Mouse (Mus musculus) inflammation-experienced regulatory T-cells, adult 6 months (primary cell): ENCODE data around the gene Clec2i. TPM values are rescaled to one million over a fixed set of nuclear protein-coding genes. Genes with fewer than 3 reads are reported as not detected.
"Not testable (repeated sequence)": the region's sequence is repeated elsewhere in the genome, so short reads cannot be mapped to it uniquely, and the experiment has no call there.

ENCODE experiments used
- ATAC-seq: one replicate; pipeline ENCODE4 v1.8.0; 2017
- polyA plus RNA-seq, 3 experiments: library from polyadenylated mRNA; unstranded; fragments of 100-300 nt; shearing (Covaris generic); gene quantifications; one replicate each; pipeline ENCODE4 v1.2.1; 2017

Clec2i gene
- polyA plus RNA-seq, 3 experiments from 2014 or later = 70.5 to 91.7 (median 73.9) TPM

DNA sequence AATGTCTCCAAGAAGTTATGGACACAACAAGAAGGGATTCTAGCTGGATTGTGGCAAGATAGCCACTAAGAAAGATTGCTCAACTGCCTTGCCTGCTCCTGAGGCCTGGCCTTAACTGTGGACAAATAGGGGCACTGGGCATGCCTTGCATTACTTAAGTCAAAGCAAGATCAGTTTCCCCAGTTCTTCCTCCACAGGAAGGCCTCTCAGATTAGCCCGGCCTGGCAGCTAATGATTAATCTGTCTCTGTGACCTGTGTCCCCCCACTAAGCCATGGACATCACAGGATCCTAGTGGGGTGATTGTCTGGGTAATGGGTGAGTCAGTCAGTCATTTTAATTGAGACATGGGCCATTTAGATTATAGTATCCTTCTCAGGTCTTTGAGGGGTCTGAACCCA is 31.9 kb upstream of the Clec2i start:
- ATAC-seq = no peak

DNA sequence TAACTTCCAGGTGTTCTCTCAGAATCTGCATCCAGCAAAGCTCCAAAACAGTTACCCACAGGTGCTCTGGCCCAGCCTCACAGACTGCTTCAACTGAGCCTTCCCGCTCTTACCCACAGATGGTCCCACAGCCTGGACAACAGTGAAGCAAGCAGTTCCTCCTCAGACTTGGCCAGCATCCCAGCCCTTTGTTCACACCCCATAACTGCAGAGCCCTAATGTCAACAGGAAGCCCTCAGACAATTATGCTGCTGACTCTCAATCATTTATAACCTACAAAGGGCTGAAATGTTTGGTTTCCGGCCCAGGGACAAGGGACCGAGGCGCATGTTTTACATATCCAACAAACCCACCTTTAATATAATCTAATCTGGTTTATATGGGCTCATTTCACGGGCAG is 31.1 kb upstream of the Clec2i start:
- ATAC-seq = peak; percentile 94

DNA sequence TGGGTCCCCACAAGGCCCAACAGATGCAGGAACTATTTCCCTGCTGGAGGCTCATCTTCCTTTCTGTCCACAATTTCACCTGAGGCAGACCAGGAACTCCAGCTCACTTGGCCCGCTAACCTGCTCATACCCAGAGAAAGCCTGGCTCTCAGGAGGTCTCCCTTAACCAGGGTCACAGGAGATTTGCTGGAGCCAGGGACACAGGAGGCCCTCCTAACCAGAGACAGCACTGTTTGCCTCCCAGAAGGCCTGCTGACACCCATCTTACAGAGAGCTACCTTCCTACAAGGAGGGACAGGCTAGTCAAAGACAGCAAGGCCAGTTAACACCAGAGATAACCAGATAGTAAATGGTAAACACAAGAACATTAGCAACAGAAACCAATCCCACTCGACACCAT is 29.4 kb upstream of the Clec2i start:
- no peak for ATAC-seq

DNA sequence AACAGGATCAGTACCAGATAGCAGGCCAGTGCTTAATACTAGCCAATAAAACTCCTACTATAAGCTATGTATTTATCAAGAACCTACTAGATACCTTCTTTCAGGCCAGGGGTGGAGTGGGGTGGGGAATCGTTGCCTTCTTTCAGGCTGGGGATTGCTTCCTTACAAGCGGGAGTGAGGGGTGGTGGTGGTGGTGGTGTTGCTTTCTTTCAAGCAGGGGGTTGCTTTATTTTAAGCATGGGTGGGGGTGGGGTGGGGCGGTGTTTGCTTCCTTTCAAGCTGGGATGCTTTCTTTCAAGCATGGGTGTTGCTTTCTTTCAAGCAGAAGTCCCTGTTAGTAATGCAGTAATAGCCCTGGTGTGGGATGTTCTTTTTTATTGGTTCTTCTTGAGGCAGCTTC is 18.5 kb upstream of the Clec2i start:
- no peak for ATAC-seq

DNA sequence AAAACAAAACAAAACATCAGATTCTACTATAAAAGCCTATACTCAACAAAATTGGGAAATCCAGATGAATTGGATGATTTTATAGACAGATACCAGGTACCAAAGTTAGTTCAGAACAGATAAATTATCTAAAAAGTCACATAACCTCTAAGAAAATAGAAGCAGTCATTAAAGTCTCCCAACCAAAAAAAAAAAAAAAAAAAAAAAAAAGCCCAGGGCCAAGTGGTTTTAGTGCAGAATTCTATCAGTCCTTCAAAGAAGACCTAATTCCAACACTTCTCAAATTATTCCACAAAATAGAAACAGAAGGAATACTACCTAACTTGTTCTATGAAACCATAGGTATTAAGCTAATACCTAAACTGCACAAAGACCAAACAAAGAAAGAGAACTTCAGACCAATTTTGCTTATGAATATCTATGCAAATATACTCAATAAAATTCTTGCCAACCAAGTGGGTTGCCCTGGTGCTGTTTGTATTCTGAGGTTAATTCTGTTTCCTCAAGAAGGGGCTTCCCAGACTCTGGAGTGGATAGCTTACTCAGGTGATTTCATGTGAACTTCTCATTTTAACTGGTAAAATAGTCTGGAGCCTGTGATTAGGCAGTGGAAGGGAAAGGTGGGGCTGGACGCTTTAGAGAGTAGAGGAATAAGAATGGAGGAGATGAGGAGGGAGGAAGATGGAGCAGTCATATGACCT is 15.3 kb upstream of the Clec2i start:
- ATAC-seq = no peak

DNA sequence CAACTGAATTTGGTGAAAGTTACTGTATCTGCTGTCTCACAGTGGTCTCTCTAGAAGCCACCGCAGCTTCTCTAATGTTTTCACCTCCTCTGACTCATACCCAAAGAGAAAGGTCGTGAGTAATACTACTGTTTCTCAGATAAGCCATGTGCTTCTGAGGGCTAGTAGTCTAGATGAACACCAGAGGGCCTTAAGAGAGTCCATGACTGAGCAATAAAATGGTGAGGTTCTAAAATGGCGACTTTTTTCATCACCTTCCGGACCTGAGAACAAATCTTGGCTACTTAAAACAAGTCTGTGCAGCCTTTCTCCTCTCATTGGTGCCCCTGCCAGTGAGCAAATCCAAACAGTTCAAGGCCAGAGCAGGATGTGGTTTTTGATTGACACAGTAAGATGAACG is 1.4 kb downstream of the Clec2i start:
- peak; percentile 84 for ATAC-seq

DNA sequence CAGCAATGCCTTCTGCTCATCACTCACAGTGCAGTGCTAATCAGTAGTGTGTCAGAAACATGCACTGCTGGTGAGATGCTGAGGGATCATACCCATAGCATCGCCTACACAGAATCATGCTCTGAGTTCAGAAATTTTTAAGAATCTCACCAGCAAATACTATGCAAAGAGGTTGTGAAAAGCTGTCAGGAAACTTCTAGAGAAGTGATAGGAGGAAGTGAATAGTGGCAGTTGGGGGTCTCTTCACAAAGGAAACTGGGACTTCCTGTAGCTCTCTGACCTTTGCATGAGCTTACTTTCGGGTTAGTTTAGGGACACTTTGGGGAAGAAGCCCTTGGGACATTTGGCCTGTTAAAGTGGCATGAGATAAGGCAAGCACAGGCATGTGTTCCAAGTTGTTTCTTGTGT is 3.6 kb downstream of the Clec2i start, which contains the start of gene BC035044:
Gene BC035044, minus strand, starts transcription at position 179 of the 408 bp plus-strand sequence.
- ATAC-seq = no peak

DNA sequence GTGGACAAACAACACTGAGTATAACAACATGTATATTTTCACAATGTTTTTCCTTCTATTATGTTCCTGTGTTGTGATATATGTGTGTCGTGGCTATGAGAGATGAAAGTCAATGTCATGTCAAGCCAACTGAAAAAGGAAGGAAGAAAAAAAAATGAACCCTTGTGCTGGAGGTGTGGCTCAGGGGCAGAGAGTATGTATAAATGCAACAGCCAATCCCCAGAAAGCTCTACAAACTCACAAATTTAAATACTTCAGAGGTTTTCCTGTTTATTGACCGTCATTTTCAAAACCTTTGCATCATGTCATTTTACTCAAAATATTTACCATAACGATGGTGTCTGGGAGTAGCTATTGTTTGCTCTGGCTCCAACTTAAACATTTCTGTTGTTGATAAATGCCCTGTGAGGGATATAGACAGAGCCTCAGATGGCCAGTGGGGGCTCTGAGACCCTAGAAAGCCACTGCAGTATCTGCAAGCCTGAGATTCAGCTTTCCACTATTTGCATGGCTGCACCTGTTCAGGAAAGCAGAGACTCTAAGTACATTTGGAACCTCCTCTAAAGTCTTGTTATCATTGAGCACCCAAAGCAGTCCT is 8.1 kb downstream of the Clec2i start:
- ATAC-seq = no peak

DNA sequence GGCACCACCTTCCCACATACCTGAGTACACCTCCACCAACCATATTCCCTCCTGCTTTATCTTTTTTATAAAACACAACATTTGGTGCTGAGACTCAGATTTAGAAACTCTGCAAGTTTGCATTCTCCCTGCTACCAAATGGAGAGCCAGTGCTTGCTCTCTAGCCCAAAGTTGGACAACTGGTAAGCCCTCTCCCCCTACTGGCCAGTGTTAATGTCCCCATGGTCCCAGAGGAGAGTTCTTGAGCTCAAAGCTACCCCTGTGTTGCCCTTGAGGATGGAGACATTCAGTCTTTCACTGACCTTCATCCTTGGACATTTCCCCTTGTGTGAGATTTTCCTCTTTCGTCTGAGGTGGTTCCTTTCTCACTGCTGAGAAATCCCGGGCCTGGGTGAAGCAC is 12.7 kb downstream of the Clec2i start:
- no peak for ATAC-seq

DNA sequence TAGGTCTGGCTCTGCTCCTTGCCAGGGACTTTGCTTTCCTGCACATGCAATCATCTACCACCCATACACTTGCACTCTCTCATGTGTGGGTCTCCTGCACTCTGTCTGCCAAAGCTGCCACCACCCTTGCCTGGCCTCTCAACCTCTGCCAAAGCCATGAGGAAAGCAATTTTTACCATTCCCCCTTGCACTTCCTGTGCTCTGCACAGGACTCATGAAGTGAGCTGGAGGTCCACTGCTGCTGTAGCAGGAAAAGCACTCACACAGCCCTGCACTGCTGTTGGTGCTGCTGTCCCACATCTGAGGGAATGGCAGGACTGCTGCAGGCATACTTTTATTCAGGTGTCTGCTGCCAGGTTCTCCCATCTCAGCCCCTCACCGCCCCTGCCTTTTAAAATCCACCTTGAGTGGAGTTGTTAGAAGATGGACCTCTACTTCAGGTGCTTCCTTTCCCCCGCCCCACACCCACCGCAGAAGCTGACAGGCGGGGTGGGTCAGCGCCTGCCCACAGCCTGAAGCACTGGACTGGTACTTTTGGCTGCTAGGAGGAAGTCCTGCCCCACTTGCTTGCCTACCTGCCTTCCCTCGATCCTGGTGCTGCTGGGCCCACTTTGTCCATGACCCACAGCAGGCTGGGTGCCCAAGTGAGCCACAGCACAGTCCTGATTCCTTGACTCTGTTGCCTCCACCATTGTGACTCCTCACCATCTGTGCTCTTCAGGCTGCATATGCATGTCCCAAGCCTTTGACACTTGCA is 13.6 kb downstream of the Clec2i start:
- not testable (repeated sequence) for ATAC-seq

DNA sequence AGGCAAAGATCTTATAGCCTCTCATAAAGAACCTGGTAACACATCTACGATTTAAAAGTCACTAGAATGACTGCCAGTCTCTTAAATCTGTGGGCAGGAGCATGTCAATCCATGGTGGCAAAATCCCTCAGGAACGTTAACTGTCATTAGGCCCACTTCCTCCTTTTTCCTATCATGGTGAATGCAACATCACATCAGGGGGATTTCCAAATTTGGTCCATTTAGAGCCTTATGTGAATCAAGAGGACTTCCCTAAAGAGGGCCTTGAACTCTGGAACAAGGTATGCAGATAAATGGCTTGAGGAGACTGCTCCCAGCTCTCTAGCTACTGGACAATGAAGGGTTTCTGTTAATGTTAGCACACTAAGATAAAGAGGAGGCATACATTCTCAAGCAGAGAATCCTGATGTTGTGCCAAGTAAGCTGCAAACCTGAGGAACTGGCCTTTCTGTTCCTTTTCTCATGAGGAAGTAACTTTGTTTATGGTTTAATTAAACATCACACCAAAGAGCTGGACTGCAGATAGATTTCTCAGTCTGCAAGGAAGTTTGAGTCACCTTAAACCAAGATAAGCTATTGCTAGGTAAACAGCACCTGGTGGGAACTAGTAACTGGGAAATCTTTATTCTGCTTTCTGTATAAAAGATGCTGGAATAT is 26.3 kb downstream of the Clec2i start:
- no peak for ATAC-seq

DNA sequence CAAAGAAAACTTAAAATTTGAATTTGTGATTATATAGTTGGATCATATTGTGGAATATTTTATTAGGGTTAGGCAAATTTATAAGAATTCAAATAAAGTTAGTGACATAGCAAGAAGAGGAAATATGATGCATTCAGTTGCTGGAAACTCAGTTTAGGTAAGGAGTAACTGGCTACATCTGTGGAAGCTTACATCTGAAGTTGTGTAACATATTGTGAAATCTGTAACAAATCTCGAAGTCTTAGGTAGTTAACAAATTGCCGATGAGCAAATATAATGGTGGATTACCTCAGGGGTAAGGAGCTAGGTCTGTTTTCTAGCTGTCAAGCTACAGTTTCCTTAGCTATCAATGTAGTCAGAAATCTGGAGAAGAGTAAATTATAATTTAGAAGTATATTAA is 29.9 kb downstream of the Clec2i start:
- ATAC-seq = no peak

DNA sequence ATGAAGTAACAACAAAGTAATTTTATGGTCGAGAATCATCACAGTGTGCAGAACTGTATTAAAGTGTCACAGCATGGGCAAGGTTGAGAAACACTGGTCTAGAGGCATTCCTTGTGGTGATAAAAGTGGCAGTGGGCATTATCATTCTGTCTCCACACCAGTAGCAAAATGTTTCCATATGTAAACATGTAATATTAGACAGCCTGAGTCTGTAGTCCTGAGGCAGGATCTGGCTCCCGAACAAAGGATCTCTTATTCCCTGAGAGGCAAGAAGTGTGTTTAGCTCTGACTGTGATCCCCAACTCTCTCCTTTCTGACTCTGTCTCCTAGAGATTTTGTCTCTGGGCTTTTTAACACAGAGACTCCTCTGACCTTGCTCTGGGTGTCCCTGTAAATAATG is 45.7 kb downstream of the Clec2i start:
- ATAC-seq = no peak

DNA sequence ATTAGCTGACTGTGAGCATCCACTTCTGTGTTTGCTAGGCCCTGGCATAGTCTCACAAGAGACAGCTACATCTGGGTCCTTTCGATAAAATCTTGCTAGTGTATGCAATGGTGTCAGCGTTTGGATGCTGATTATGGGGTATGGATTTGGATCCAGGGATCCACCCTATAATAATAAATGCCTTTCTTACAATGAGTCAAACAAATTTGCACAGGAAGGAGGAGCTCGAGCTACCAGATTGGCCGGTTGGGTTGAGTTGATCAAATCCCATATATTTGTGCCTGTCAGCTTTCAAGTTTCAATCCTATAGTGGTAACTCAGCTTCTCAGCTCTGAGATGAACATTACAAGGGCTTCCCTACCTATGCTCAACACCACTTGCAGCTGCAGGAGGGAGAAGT is 46.7 kb downstream of the Clec2i start, which contains the start of gene Clec2g:
Gene Clec2g, plus strand, starts transcription at position 301 of the 400 bp plus-strand sequence.
- not testable (repeated sequence) for ATAC-seq

DNA sequence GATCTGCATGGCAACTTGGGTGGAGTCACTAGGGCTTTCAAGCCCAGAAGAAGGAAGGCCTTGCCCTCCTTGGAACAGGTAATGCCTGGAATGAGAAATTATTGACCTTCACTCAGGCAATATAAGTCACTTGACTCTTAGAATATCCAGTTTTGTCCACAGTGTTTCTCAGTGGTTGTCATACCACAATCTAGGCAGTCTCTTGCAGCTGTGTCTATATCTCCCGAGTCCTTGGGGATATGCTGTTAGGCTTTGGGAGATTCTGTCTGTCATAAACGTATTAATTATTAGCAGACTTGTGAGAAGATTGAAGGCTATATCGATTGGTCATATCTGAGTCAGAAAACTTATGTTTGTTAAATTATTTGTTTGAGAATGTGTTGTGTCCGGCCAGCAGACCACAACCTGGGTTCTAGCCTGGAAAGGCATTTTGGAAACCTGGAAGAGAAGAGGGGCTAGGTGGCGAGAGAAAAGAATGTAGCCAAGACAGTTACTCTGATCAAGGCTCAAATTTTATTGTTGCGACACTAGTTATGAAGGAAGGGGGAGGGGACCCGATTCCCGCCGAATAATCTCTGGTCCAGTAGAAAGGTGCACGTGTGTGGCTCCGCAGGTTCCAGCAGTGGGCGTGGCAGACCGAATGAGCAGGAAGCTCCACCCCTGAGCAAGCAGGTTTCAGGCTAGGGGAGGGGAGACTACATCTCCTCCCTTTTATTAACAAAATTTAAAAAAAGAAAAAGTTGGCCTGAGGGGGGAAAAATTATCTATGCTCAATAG is 48.7 kb downstream of the Clec2i start:
- not testable (repeated sequence) for ATAC-seq

DNA sequence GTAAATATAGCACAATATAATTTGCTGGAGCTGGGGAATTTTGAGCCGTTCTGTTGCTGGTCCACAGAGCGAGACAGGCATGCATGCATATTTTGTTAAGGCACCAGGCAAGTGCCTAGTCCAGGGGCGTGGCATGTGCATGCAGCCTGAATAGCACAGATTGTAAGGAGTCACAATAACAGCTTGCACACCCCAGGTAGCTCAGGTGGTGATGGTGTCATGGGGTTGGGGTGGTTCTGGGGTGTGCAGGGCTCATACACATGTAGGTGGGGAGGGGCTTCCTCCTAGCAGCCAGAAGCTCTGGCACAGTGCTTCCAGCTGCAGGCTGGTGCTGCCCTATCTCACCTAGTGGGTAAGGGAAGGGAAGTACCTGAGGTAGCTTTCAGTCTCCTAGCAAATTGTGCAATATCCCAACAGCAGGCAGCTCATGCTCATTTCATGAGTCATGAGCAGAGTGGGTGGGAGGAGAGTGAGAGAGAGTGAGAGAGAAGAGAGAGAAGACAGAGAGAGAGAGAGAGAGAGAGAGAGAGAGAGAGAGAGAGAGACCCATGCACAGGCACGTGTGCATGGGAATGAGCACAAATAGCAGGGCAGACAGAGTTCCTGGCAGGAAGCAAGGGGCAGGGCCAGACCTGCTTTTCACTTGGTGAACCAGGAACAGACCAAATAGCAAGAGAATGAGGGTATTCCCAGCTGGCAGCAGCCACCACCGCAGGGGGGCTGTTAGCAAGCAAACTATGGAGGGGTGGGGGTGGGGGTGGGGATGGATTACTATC is 54.4 kb downstream of the Clec2i start:
- ATAC-seq = no peak

DNA sequence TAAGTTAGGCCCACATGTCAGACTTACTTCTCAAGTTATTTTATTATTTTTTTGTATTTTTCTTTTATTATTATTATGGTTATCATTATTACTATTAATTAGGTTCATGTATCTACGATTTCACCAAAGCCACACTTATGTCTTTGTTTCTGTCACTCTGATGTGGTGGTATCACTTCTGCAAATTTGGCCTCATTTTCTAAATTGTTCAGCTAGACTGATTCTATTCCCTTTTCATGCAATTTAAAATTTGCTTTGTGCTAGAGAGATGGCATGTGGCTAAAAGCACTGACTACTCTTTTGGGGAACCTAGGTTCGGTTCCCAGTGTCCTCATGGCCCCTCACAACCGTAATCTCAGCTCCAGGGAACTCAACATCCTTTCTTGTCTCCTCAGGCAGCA is 58.2 kb downstream of the Clec2i start:
- no peak for ATAC-seq
